Mouse (Mus musculus) heart, postnatal 0 days (tissue): ENCODE measurements around the gene Cdyl. TPM values are rescaled to one million over a fixed set of nuclear protein-coding genes. Genes with fewer than 3 reads are reported as not detected.

ENCODE experiments used
- ATAC-seq: fragments of 200-750 bp; cut with Nextera tagmentation; 2 replicates; pipeline ENCODE4 v1.8.0; 2017; ENCODE audit warnings: low read depth, moderate number of reproducible peaks, moderate library complexity; ENCODE audit not compliant: insufficient read depth
- DNase-seq: peaks from one replicate; pipeline ENCODE4 v3.0.0-alpha.2; 2016; ENCODE audit warnings: low spot score
- H3K27ac ChIP-seq: fragments of 300-500 bp; sonication (generic); 2 replicates; pipeline ENCODE4 v1.5.1; 2014; ENCODE audit warnings: low read depth, mild to moderate bottlenecking
- H3K27me3 ChIP-seq: fragments of 300-500 bp; sonication (generic); 2 replicates; pipeline ENCODE4 v1.6.1; 2014; ENCODE audit warnings: low read length, mixed read lengths; ENCODE audit not compliant: control insufficient read depth, insufficient read depth
- H3K36me3 ChIP-seq: fragments of 300-500 bp; sonication (generic); replicated peaks from 2 replicates; pipeline ENCODE4 v1.6.1; 2014; ENCODE audit warnings: low read length, mixed read lengths; ENCODE audit not compliant: control insufficient read depth, insufficient read depth
- H3K4me1 ChIP-seq: fragments of 300-500 bp; sonication (generic); 2 replicates; pipeline ENCODE4 v1.6.1; 2014; ENCODE audit warnings: antibody characterized with exemption; ENCODE audit not compliant: control insufficient read depth, insufficient read depth
- H3K4me2 ChIP-seq: fragments of 300-500 bp; sonication (generic); 2 replicates; pipeline ENCODE4 v1.6.1; 2014; ENCODE audit warnings: low read depth, mild to moderate bottlenecking, low read length, moderate library complexity
- H3K4me3 ChIP-seq: fragments of 300-500 bp; sonication (generic); 2 replicates; pipeline ENCODE4 v1.5.1; 2014; ENCODE audit warnings: low read depth, low read length
- H3K9ac ChIP-seq: fragments of 300-500 bp; sonication (generic); replicated peaks from 2 replicates; pipeline ENCODE4 v1.6.1; 2014; ENCODE audit warnings: low read depth, low read length, mixed read lengths
- H3K9me3 ChIP-seq: fragments of 300-500 bp; sonication (generic); replicated peaks from 2 replicates; pipeline ENCODE4 v1.6.1; 2016; ENCODE audit warnings: low read length; ENCODE audit not compliant: control insufficient read depth
- CTCF ChIP-seq: IDR thresholded peaks from 2 replicates; pipeline ENCODE4 v1.5.1; 2016; ENCODE audit warnings: antibody characterized with exemption, control low read depth, low read depth
- EP300 ChIP-seq: IDR thresholded peaks from 2 replicates; pipeline ENCODE4 v1.6.1; 2016; ENCODE audit warnings: antibody characterized with exemption, low read depth
- WGBS: fragments of 180-500 bp; shearing (Covaris S2); extraction: QIAGEN DNeasy Blood & Tissue Kit; methylation state at CpG from one replicate; pipeline ENCODE4 v1.1.7; 2014; 5-methylcytosine and 5-hydroxymethylcytosine counted together
- polyA plus RNA-seq: library from polyadenylated mRNA; unstranded; fragments of >200 nt; fragmentation: Nextera tagmentation; extraction: Ambion mirVana; gene quantifications from 2 replicates; pipeline ENCODE4 v1.2.1, GENCODE M21; 2015
- total RNA-seq: library from RNA; depleted of rRNA; stranded (reverse); fragments of >200 nt; gene quantifications from 2 replicates; pipeline ENCODE4 v1.2.3, GENCODE M21; 2014; ENCODE audit warnings: low replicate concordance

Cdyl gene
- total and polyA plus RNA-seq, 2 experiments from 2014 or later, result 6.1 to 9.2 TPM

GRCm38 (mm10) chr13:35776123-35776522 lies 116.5 kb downstream of the Cdyl start:
- no peaks in the 10 kb centered on the region for H3K36me3 ChIP-seq
- no peaks in the 10 kb centered on the region for H3K9me3 ChIP-seq
- H3K9ac ChIP-seq, result no peak overlapping the region
- H3K4me1 ChIP-seq, result peaks cover 13% of the 10 kb centered on the region
- no peak overlapping the region for H3K27ac ChIP-seq
- no peak overlapping the region for H3K4me2 ChIP-seq
- 87% methylated on average over 7 of the region's 7 CpGs for WGBS
- DNase-seq, result no peak
- H3K27me3 ChIP-seq, result no peaks in the 10 kb centered on the region
- no peak overlapping the region for H3K4me3 ChIP-seq
- no peak for TF ChIP-seq EP300
- TF ChIP-seq CTCF, result no peak
- ATAC-seq, result no peak

GRCm38 (mm10) chr13:35780714-35781113 lies 121.1 kb downstream of the Cdyl start:
- TF ChIP-seq EP300 (no peak), CTCF (no peak)
- DNase-seq (no peak), ATAC-seq (no peak)
- no peak overlapping the region for H3K4me3 ChIP-seq
- no peaks in the 10 kb centered on the region for H3K9me3 ChIP-seq
- no peak overlapping the region for H3K9ac ChIP-seq
- H3K36me3 ChIP-seq, result no peaks in the 10 kb centered on the region
- no peaks in the 10 kb centered on the region for H3K27me3 ChIP-seq
- WGBS, result 82% methylated on average over 3 of the region's 3 CpGs
- no peak overlapping the region for H3K27ac ChIP-seq
- peaks cover 24% of the 10 kb centered on the region for H3K4me1 ChIP-seq
- no peak overlapping the region for H3K4me2 ChIP-seq

- Histone ChIP-seq H3K9me3 (no peaks in the 10 kb centered on the region), H3K27me3 (no peaks in the 10 kb centered on the region), H3K36me3 (no peaks in the 10 kb centered on the region), H3K27ac (no peak overlapping the region), H3K4me1 (peaks cover 34% of the 10 kb centered on the region), H3K4me2 (no peak overlapping the region), H3K9ac (no peak overlapping the region), H3K4me3 (no peak overlapping the region)
- TF ChIP-seq CTCF (no peak), EP300 (no peak)
- DNase-seq (no peak), ATAC-seq (no peak)
- WGBS, result 60% methylated on average over 3 of the region's 3 CpGs
These were observed 122.1 kb downstream of the Cdyl start for GRCm38 (mm10) chr13:35781755-35782154.

- peak; percentile 75 for ATAC-seq
- no peaks in the 10 kb centered on the region for H3K36me3 ChIP-seq
- WGBS, result 79% methylated on average over 2 of the region's 2 CpGs
- TF ChIP-seq EP300 (no peak), CTCF (peak; percentile 74)
- no peak overlapping the region for H3K4me2 ChIP-seq
- H3K9me3 ChIP-seq, result no peaks in the 10 kb centered on the region
- no peak overlapping the region for H3K27ac ChIP-seq
- H3K4me1 ChIP-seq, result peaks cover 35% of the 10 kb centered on the region
- no peaks in the 10 kb centered on the region for H3K27me3 ChIP-seq
- no peak overlapping the region for H3K9ac ChIP-seq
- no peak overlapping the region for H3K4me3 ChIP-seq
- peak; percentile 78 for DNase-seq
These were observed 123.3 kb downstream of the Cdyl start for GRCm38 (mm10) chr13:35782949-35783348.

- Histone ChIP-seq H3K27me3 (no peaks in the 10 kb centered on the region), H3K9me3 (no peaks in the 10 kb centered on the region), H3K4me1 (peaks cover 30% of the 10 kb centered on the region), H3K27ac (no peak overlapping the region), H3K4me2 (no peak overlapping the region), H3K36me3 (no peaks in the 10 kb centered on the region), H3K4me3 (no peak overlapping the region), H3K9ac (no peak overlapping the region)
- no peak for TF ChIP-seq CTCF
- TF ChIP-seq EP300, result no peak
- no peak for DNase-seq
- WGBS, result 70% methylated on average over 6 of the region's 6 CpGs
- no peak for ATAC-seq
These were observed 123.9 kb downstream of the Cdyl start for GRCm38 (mm10) chr13:35783576-35783975.

GRCm38 (mm10) chr13:35784281-35784680 lies 124.6 kb downstream of the Cdyl start:
- no peak overlapping the region for H3K9ac ChIP-seq
- H3K4me3 ChIP-seq, result no peak overlapping the region
- H3K27me3 ChIP-seq, result no peaks in the 10 kb centered on the region
- ATAC-seq (no peak), DNase-seq (no peak)
- H3K9me3 ChIP-seq, result no peaks in the 10 kb centered on the region
- no peak overlapping the region for H3K27ac ChIP-seq
- TF ChIP-seq CTCF, result no peak
- TF ChIP-seq EP300, result no peak
- no peaks in the 10 kb centered on the region for H3K36me3 ChIP-seq
- no peak overlapping the region for H3K4me2 ChIP-seq
- whole genome bisulfite sequencing, result 88% methylated on average over 4 of the region's 4 CpGs
- peaks cover 33% of the 10 kb centered on the region for H3K4me1 ChIP-seq
